Mouse (Mus musculus) intestine, embryonic 14.5 days (tissue): ENCODE results near the gene Fam129a. TPM values are rescaled to one million over a fixed set of nuclear protein-coding genes. Genes with fewer than 3 reads are reported as not detected.

Experiments used
- ATAC-seq: fragments of 200-750 bp; cut with Nextera tagmentation; replicated peaks from 2 replicates; pipeline ENCODE4 v1.8.0; 2017; ENCODE audit warnings: low read depth, moderate number of reproducible peaks, moderate TSS enrichment, moderate library complexity; ENCODE audit not compliant: low FRiP score, low TSS enrichment
- DNase-seq: peaks from one replicate; pipeline ENCODE4 v3.0.0-alpha.2; 2018; ENCODE audit warnings: low spot score
- H3K27ac ChIP-seq: fragments of 300-500 bp; sonication (generic); 2 replicates; pipeline ENCODE4 v1.5.1; 2014; ENCODE audit warnings: low read depth, mild to moderate bottlenecking, control low read depth
- H3K27me3 ChIP-seq: fragments of 300-500 bp; sonication (generic); replicated peaks from 2 replicates; pipeline ENCODE4 v1.6.1; 2014; ENCODE audit warnings: low read length, control low read depth; ENCODE audit not compliant: control insufficient read depth, insufficient read depth
- H3K36me3 ChIP-seq: fragments of 300-500 bp; sonication (generic); 2 replicates; pipeline ENCODE4 v1.6.1; 2014; ENCODE audit warnings: low read length, control low read depth; ENCODE audit not compliant: control insufficient read depth, insufficient read depth
- H3K4me1 ChIP-seq: fragments of 300-500 bp; sonication (generic); replicated peaks from 2 replicates; pipeline ENCODE4 v1.6.1; 2014; ENCODE audit warnings: low read length, control low read depth, mixed read lengths; ENCODE audit not compliant: control insufficient read depth, insufficient read depth
- H3K4me2 ChIP-seq: fragments of 300-500 bp; sonication (generic); 2 replicates; pipeline ENCODE4 v1.6.1; 2014; ENCODE audit warnings: low read length
- H3K4me3 ChIP-seq: fragments of 300-500 bp; sonication (generic); 2 replicates; pipeline ENCODE4 v1.5.1; 2014; ENCODE audit warnings: low read depth, low read length, control low read depth, mixed read lengths
- H3K9ac ChIP-seq: fragments of 300-500 bp; sonication (generic); 2 replicates; pipeline ENCODE4 v1.6.1; 2014; ENCODE audit warnings: mild to moderate bottlenecking, low read length
- H3K9me3 ChIP-seq: fragments of 300-500 bp; sonication (generic); 2 replicates; pipeline ENCODE4 v1.6.1; 2016; ENCODE audit warnings: low read length, control low read depth; ENCODE audit not compliant: control insufficient read depth
- WGBS: fragments of 180-500 bp; shearing (Covaris S2); extraction: QIAGEN DNeasy Blood & Tissue Kit; methylation state at CpG from one replicate; pipeline ENCODE4 v1.1.7; 2014; 5-methylcytosine and 5-hydroxymethylcytosine counted together
- polyA plus RNA-seq: library from polyadenylated mRNA; unstranded; fragments of >200 nt; fragmentation: Nextera tagmentation; extraction: Ambion mirVana; gene quantifications from 2 replicates; pipeline ENCODE4 v1.2.1, GENCODE M21; 2014

Fam129a gene
- polyA plus RNA-seq, 1 experiment from 2014 or later = 5.2 TPM

GRCm38 (mm10) chr1:151697901-151698641 lies 127.1 kb downstream of the Fam129a start:
- ATAC-seq = no peak
- Histone ChIP-seq H3K9me3 (no peaks in the 10 kb centered on the region), H3K27me3 (0 out of 2 replicates have a peak, but pooled peaks cover 2% of the 10 kb centered on the region), H3K27ac (no peak overlapping the region), H3K4me3 (no peak overlapping the region), H3K4me1 (no peaks in the 10 kb centered on the region), H3K9ac (no peak overlapping the region), H3K36me3 (no peaks in the 10 kb centered on the region), H3K4me2 (no peak overlapping the region)
- 82% methylated on average over 7 of the region's 7 CpGs for WGBS
- DNase-seq = no peak

GRCm38 (mm10) chr1:151699363-151699762 lies 128.4 kb downstream of the Fam129a start:
- no peaks in the 10 kb centered on the region for H3K9me3 ChIP-seq
- 0 out of 2 replicates have a peak, but pooled peaks cover 2% of the 10 kb centered on the region for H3K27me3 ChIP-seq
- no peak overlapping the region for H3K4me2 ChIP-seq
- no peak for ATAC-seq
- no peak for DNase-seq
- H3K27ac ChIP-seq = no peak overlapping the region
- H3K36me3 ChIP-seq = no peaks in the 10 kb centered on the region
- H3K9ac ChIP-seq = no peak overlapping the region
- no peaks in the 10 kb centered on the region for H3K4me1 ChIP-seq
- 84% methylated on average over 7 of the region's 7 CpGs for WGBS
- H3K4me3 ChIP-seq = no peak overlapping the region

- no peak overlapping the region for H3K9ac ChIP-seq
- DNase-seq (no peak), ATAC-seq (no peak)
- H3K36me3 ChIP-seq = no peaks in the 10 kb centered on the region
- no peaks in the 10 kb centered on the region for H3K4me1 ChIP-seq
- no peak overlapping the region for H3K4me2 ChIP-seq
- H3K27me3 ChIP-seq = 0 out of 2 replicates have a peak, but pooled peaks cover 5% of the 10 kb centered on the region
- H3K4me3 ChIP-seq = no peak overlapping the region
- H3K27ac ChIP-seq = no peak overlapping the region
- H3K9me3 ChIP-seq = no peaks in the 10 kb centered on the region
- 4% methylated on average over 1 of the region's 1 CpGs for WGBS
Measured at GRCm38 (mm10) chr1:151702816-151703215, 131.8 kb downstream of the Fam129a start.

GRCm38 (mm10) chr1:151705723-151706396 lies 134.9 kb downstream of the Fam129a start:
- H3K4me1 ChIP-seq = peaks cover 9% of the 10 kb centered on the region
- H3K9me3 ChIP-seq = no peaks in the 10 kb centered on the region
- H3K27me3 ChIP-seq = 0 out of 2 replicates have a peak, but pooled peaks cover 5% of the 10 kb centered on the region
- no peaks in the 10 kb centered on the region for H3K36me3 ChIP-seq
- H3K9ac ChIP-seq = no peak overlapping the region
- no peak overlapping the region for H3K4me2 ChIP-seq
- no peak overlapping the region for H3K27ac ChIP-seq
- WGBS = 28% methylated on average over 11 of the region's 11 CpGs
- DNase-seq = peak; percentile 89
- H3K4me3 ChIP-seq = no peak overlapping the region
- peak; percentile 70 for ATAC-seq

- 81% methylated on average over 3 of the region's 3 CpGs for WGBS
- H3K4me3 ChIP-seq = no peak overlapping the region
- DNase-seq (no peak), ATAC-seq (no peak)
- H3K27ac ChIP-seq = no peak overlapping the region
- no peaks in the 10 kb centered on the region for H3K36me3 ChIP-seq
- H3K4me2 ChIP-seq = no peak overlapping the region
- H3K27me3 ChIP-seq = 0 out of 2 replicates have a peak, but pooled peaks cover 3% of the 10 kb centered on the region
- H3K9me3 ChIP-seq = no peaks in the 10 kb centered on the region
- H3K4me1 ChIP-seq = peaks cover 9% of the 10 kb centered on the region
- H3K9ac ChIP-seq = no peak overlapping the region
Measured at GRCm38 (mm10) chr1:151706397-151706752, 135.4 kb downstream of the Fam129a start.

GRCm38 (mm10) chr1:151708966-151709733 lies 138.2 kb downstream of the Fam129a start:
- 0 out of 2 replicates have a peak, but pooled peaks cover 2% of the 10 kb centered on the region for H3K27me3 ChIP-seq
- no peaks in the 10 kb centered on the region for H3K36me3 ChIP-seq
- WGBS = 21% methylated on average over 13 of the region's 13 CpGs
- ATAC-seq (no peak; the same call in 1 of the 2 replicates), DNase-seq (peak; percentile 63)
- peaks cover 9% of the 10 kb centered on the region for H3K4me1 ChIP-seq
- H3K9ac ChIP-seq = no peak overlapping the region
- no peak overlapping the region for H3K4me3 ChIP-seq
- no peaks in the 10 kb centered on the region for H3K9me3 ChIP-seq
- no peak overlapping the region for H3K27ac ChIP-seq
- H3K4me2 ChIP-seq = peak overlapping the region; percentile 1; the same call in 1 of the 2 replicates

GRCm38 (mm10) chr1:151709734-151710022 lies 138.7 kb downstream of the Fam129a start:
- 29% methylated on average over 2 of the region's 2 CpGs for WGBS
- no peak overlapping the region for H3K4me3 ChIP-seq
- no peaks in the 10 kb centered on the region for H3K36me3 ChIP-seq
- DNase-seq = no peak
- no peak overlapping the region for H3K9ac ChIP-seq
- H3K27ac ChIP-seq = no peak overlapping the region
- 0 out of 2 replicates have a peak, but pooled peaks cover 2% of the 10 kb centered on the region for H3K27me3 ChIP-seq
- H3K4me1 ChIP-seq = peaks cover 9% of the 10 kb centered on the region
- no peak for ATAC-seq
- no peaks in the 10 kb centered on the region for H3K9me3 ChIP-seq
- peak overlapping the region; percentile 1; the same call in 1 of the 2 replicates for H3K4me2 ChIP-seq

- Histone ChIP-seq H3K9me3 (no peaks in the 10 kb centered on the region), H3K27me3 (0 out of 2 replicates have a peak, but pooled peaks cover under 1% of the 10 kb centered on the region), H3K4me3 (no peak overlapping the region), H3K36me3 (no peaks in the 10 kb centered on the region), H3K27ac (no peak overlapping the region), H3K4me1 (peaks cover 9% of the 10 kb centered on the region), H3K9ac (no peak overlapping the region), H3K4me2 (no peak overlapping the region)
- 48% methylated on average over 5 of the region's 5 CpGs for WGBS
- ATAC-seq (no peak), DNase-seq (no peak)
Measured at GRCm38 (mm10) chr1:151710424-151711055, 139.6 kb downstream of the Fam129a start.
